Mouse (Mus musculus): ENCODE data around the gene Ffar4. TPM values are rescaled to one million over a fixed set of nuclear protein-coding genes. Genes with fewer than 3 reads are reported as not detected.

Ffar4 gene
- total RNA-seq, 1 experiment from 2014 or later, result 0.23 TPM

Other genes starting within 250 kb of the Ffar4 start
- gene Myof, start 53.5 kb upstream of the Ffar4 start, total RNA-seq (2017), result 4.0 and 5.3 TPM in 2 replicates
- 42.0 and 48.3 TPM in 2 replicates for gene Cep55, start 42.1 kb upstream of the Ffar4 start, total RNA-seq (2017)
- gene Rbp4, start 28.2 kb downstream of the Ffar4 start, total RNA-seq (2017), result not detected in 2 replicates
- not detected in 2 replicates for gene Pde6c, start 35.7 kb downstream of the Ffar4 start, total RNA-seq (2017)
- 45.1 and 46.3 TPM in 2 replicates for gene Fra10ac1, start 127.1 kb downstream of the Ffar4 start, total RNA-seq (2017)
- not detected in 2 replicates for gene Lgi1, start 167.5 kb downstream of the Ffar4 start, total RNA-seq (2017)

Data from common myeloid progenitor, adult 5-6 weeks (primary cell).